Mouse (Mus musculus): Measurements from ENCODE around the gene Gria1.

Gria1 gene

GRCm38 (mm10) chr11:57011024-57011690 is at the start of gene Gria1:
TSS of gene Gria1 (plus strand) at chr11:57011387.
- no peak for DNase-seq (ENCODE audit: low spot score)

GRCm38 (mm10) chr11:56961751-56962150 is 49.4 kb upstream of the Gria1 start:
- DNase-seq (ENCODE audit: low spot score), result no peak

- DNase-seq (ENCODE audit: low spot score), result no peak
Measured at GRCm38 (mm10) chr11:56972814-56973213, 38.4 kb upstream of the Gria1 start.

- DNase-seq (ENCODE audit: low spot score), result no peak
Measured at GRCm38 (mm10) chr11:56984321-56985000, 26.7 kb upstream of the Gria1 start.

- no peak for DNase-seq (ENCODE audit: low spot score)
Measured at GRCm38 (mm10) chr11:56985457-56985856, 25.7 kb upstream of the Gria1 start.

GRCm38 (mm10) chr11:56999601-57000001 is 11.6 kb upstream of the Gria1 start:
- DNase-seq (ENCODE audit: low spot score), result peak; percentile 4

GRCm38 (mm10) chr11:57004611-57005010 is 6.6 kb upstream of the Gria1 start:
- no peak for DNase-seq (ENCODE audit: low spot score)

- no peak for DNase-seq (ENCODE audit: low spot score)
Measured at GRCm38 (mm10) chr11:57005341-57005740, 5.8 kb upstream of the Gria1 start.

GRCm38 (mm10) chr11:57007790-57008189 is 3.4 kb upstream of the Gria1 start:
- no peak for DNase-seq (ENCODE audit: low spot score)

- no peak for DNase-seq (ENCODE audit: low spot score)
Measured at GRCm38 (mm10) chr11:57010611-57011010, 576 bp upstream of the Gria1 start.

GRCm38 (mm10) chr11:57011691-57012039 is 478 bp downstream of the Gria1 start:
- DNase-seq (ENCODE audit: low spot score), result no peak

GRCm38 (mm10) chr11:57012287-57012921 is 1.2 kb downstream of the Gria1 start:
- no peak for DNase-seq (ENCODE audit: low spot score)

- DNase-seq (ENCODE audit: low spot score), result no peak
Measured at GRCm38 (mm10) chr11:57013464-57014190, 2.4 kb downstream of the Gria1 start.

GRCm38 (mm10) chr11:57014396-57014795 is 3.2 kb downstream of the Gria1 start:
- DNase-seq (ENCODE audit: low spot score), result no peak

- DNase-seq (ENCODE audit: low spot score), result no peak
Measured at GRCm38 (mm10) chr11:57018536-57018935, 7.3 kb downstream of the Gria1 start.

- no peak for DNase-seq (ENCODE audit: low spot score)
Measured at GRCm38 (mm10) chr11:57022400-57022799, 11.2 kb downstream of the Gria1 start.

GRCm38 (mm10) chr11:57030448-57030847 is 19.3 kb downstream of the Gria1 start:
- DNase-seq (ENCODE audit: low spot score), result no peak

GRCm38 (mm10) chr11:57038807-57039206 is 27.6 kb downstream of the Gria1 start:
- DNase-seq (ENCODE audit: low spot score), result no peak

GRCm38 (mm10) chr11:57039306-57039705 is 28.1 kb downstream of the Gria1 start:
- no peak for DNase-seq (ENCODE audit: low spot score)

GRCm38 (mm10) chr11:57042057-57042456 is 30.9 kb downstream of the Gria1 start:
- DNase-seq (ENCODE audit: low spot score), result no peak

- DNase-seq (ENCODE audit: low spot score), result no peak
Measured at GRCm38 (mm10) chr11:57044146-57044545, 33.0 kb downstream of the Gria1 start.

GRCm38 (mm10) chr11:57051666-57052562 is 40.7 kb downstream of the Gria1 start:
- peak; percentile 5 for DNase-seq (ENCODE audit: low spot score)

Data from urinary bladder, postnatal 14 days (tissue).